Mouse (Mus musculus) layer of hippocampus, adult 2 months (tissue): ENCODE measurements at regions not wholly inside any gene's neighbourhood (a gene's known extent, or its start where the extent isn't known, plus 50 kb on each side); places are given as distances from the start of the nearest gene placed in this dataset.

Source experiments
- DNase-seq, 2 experiments: peaks; one replicate each; pipeline ENCODE4 v3.0.0; 2022; ENCODE audit warnings: low spot score in 2 of 2
- H3K27ac ChIP-seq: fragments of 200-600 bp; 2 replicates; pipeline ENCODE4 v1.8.1; 2022
- H3K4me3 ChIP-seq: fragments of 200-600 bp; 2 replicates; pipeline ENCODE4 v1.8.1; 2022; ENCODE audit warnings: mild to moderate bottlenecking
- CTCF ChIP-seq: fragments of 200-600 bp; conservative IDR thresholded peaks from 2 replicates; pipeline ENCODE4 v1.8.1; 2022; ENCODE audit warnings: antibody characterized with exemption, mild to moderate bottlenecking, moderate library complexity

DNA sequence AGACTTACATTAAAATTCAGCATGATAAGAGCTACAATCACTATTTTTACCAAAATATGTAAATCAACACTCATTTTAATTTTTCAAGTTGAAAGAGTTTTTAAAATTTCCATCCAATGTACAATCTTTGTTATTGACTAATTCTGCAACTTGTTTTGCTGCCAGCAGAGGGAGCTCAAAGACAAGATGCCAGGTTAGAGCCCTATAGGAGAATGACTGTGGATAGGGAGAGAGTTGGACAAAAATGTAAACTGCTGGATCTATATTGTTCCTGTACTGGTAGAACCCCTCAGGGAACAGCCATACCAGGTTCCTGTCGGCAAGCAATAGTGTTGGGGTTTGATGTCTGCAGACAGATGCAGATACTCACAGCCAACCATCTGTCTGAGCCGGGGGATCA lies 288.8 kb upstream of the 4930550L24Rik start:
- TF ChIP-seq CTCF = peak; percentile 84
- DNase-seq = peak; percentile 8 to 40
- Histone ChIP-seq H3K4me3 (no peak overlapping the region), H3K27ac (no peak overlapping the region)
